Mouse (Mus musculus) liver, postnatal 0 days (tissue): ENCODE data around the gene Dync2li1. TPM values are rescaled to one million over a fixed set of nuclear protein-coding genes. Genes with fewer than 3 reads are reported as not detected.

ENCODE experiments used
- ATAC-seq: fragments of 200-750 bp; cut with Nextera tagmentation; 2 replicates; pipeline ENCODE4 v1.8.0; 2017; ENCODE audit warnings: mild to moderate bottlenecking, moderate library complexity
- DNase-seq: peaks from one replicate; pipeline ENCODE4 v3.0.0-alpha.2; 2016
- H3K27ac ChIP-seq: fragments of 300-500 bp; sonication (generic); 2 replicates; pipeline ENCODE4 v1.5.1; 2014; ENCODE audit warnings: antibody characterized with exemption, moderate library complexity, mild to moderate bottlenecking, low read depth
- H3K27me3 ChIP-seq: fragments of 300-500 bp; sonication (generic); 2 replicates; pipeline ENCODE4 v1.6.1; 2014; ENCODE audit warnings: low read length, control low read depth, mixed read lengths; ENCODE audit not compliant: insufficient read depth
- H3K36me3 ChIP-seq: fragments of 300-500 bp; sonication (generic); replicated peaks from 2 replicates; pipeline ENCODE4 v1.6.1; 2014; ENCODE audit warnings: mild to moderate bottlenecking, control low read depth, low read length, moderate library complexity, mixed read lengths; ENCODE audit not compliant: insufficient read depth
- H3K4me1 ChIP-seq: fragments of 300-500 bp; sonication (generic); 2 replicates; pipeline ENCODE4 v1.6.1; 2014; ENCODE audit warnings: antibody characterized with exemption, mild to moderate bottlenecking, control low read depth; ENCODE audit not compliant: insufficient read depth
- H3K4me2 ChIP-seq: fragments of 300-500 bp; sonication (generic); 2 replicates; pipeline ENCODE4 v1.6.1; 2014; ENCODE audit warnings: low read depth, mild to moderate bottlenecking, low read length, moderate library complexity, mixed read lengths
- H3K4me3 ChIP-seq: fragments of 300-500 bp; sonication (generic); 2 replicates; pipeline ENCODE4 v1.5.1; 2014; ENCODE audit warnings: low read depth, low read length
- H3K9ac ChIP-seq: fragments of 300-500 bp; sonication (generic); replicated peaks from 2 replicates; pipeline ENCODE4 v1.6.1; 2014; ENCODE audit warnings: mild to moderate bottlenecking, moderate library complexity
- H3K9me3 ChIP-seq: fragments of 300-500 bp; sonication (generic); 2 replicates; pipeline ENCODE4 v1.6.1; 2016; ENCODE audit warnings: mild to moderate bottlenecking, control low read depth, low read length, mixed read lengths
- CTCF ChIP-seq: sonication (generic); IDR thresholded peaks from 2 replicates; pipeline ENCODE4 v1.5.1; 2016; ENCODE audit warnings: antibody characterized with exemption, low read depth
- EP300 ChIP-seq: IDR thresholded peaks from 2 replicates; pipeline ENCODE4 v1.6.1; 2016; ENCODE audit warnings: antibody characterized with exemption, low read depth, mild to moderate bottlenecking
- WGBS: fragments of 180-500 bp; shearing (Covaris S2); extraction: QIAGEN DNeasy Blood & Tissue Kit; methylation state at CpG from one replicate; pipeline ENCODE4 v1.1.7; 2014; ENCODE audit not compliant: insufficient replicate concordance; 5-methylcytosine and 5-hydroxymethylcytosine counted together
- polyA plus RNA-seq: library from polyadenylated mRNA; unstranded; fragments of >200 nt; fragmentation: Nextera tagmentation; extraction: Ambion mirVana; gene quantifications from 2 replicates; pipeline ENCODE4 v1.2.1, GENCODE M21; 2015

Gene Dync2li1
- polyA plus RNA-seq, 1 experiment from 2014 or later: 2.4 TPM

GRCm38 (mm10) chr17:84657422-84657732 lies 31.1 kb downstream of the Dync2li1 start:
- Histone ChIP-seq H3K27ac (no peak overlapping the region), H3K36me3 (no peaks in the 10 kb centered on the region), H3K9me3 (no peaks in the 10 kb centered on the region), H3K4me2 (no peak overlapping the region), H3K4me1 (no peaks in the 10 kb centered on the region; the same call in 1 of the 2 replicates), H3K4me3 (no peak overlapping the region), H3K27me3 (no peaks in the 10 kb centered on the region), H3K9ac (no peak overlapping the region)
- DNase-seq (no peak), ATAC-seq (no peak)
- 79% methylated on average over 3 of the region's 3 CpGs for WGBS
- no peak for TF ChIP-seq CTCF
- no peak for TF ChIP-seq EP300

GRCm38 (mm10) chr17:84657782-84658181 lies 31.5 kb downstream of the Dync2li1 start:
- no peak for ATAC-seq
- WGBS: 75% methylated on average over 7 of the region's 7 CpGs
- Histone ChIP-seq H3K4me2 (no peak overlapping the region), H3K4me1 (no peaks in the 10 kb centered on the region; the same call in 1 of the 2 replicates), H3K27me3 (no peaks in the 10 kb centered on the region), H3K27ac (no peak overlapping the region), H3K9ac (no peak overlapping the region), H3K4me3 (no peak overlapping the region), H3K9me3 (no peaks in the 10 kb centered on the region), H3K36me3 (no peaks in the 10 kb centered on the region)
- no peak for TF ChIP-seq CTCF
- TF ChIP-seq EP300: no peak
- DNase-seq: no peak

GRCm38 (mm10) chr17:84658195-84658594 lies 31.9 kb downstream of the Dync2li1 start:
- Histone ChIP-seq H3K27me3 (no peaks in the 10 kb centered on the region), H3K4me3 (no peak overlapping the region), H3K4me1 (no peaks in the 10 kb centered on the region; the same call in 1 of the 2 replicates), H3K36me3 (no peaks in the 10 kb centered on the region), H3K9me3 (no peaks in the 10 kb centered on the region), H3K9ac (no peak overlapping the region), H3K4me2 (no peak overlapping the region), H3K27ac (no peak overlapping the region)
- ATAC-seq (no peak), DNase-seq (no peak)
- 53% methylated on average over 5 of the region's 5 CpGs for WGBS
- TF ChIP-seq CTCF (no peak), EP300 (no peak)

GRCm38 (mm10) chr17:84658951-84659350 lies 32.7 kb downstream of the Dync2li1 start:
- 77% methylated on average over 8 of the region's 8 CpGs for WGBS
- Histone ChIP-seq H3K27ac (no peak overlapping the region), H3K9ac (no peak overlapping the region), H3K9me3 (no peaks in the 10 kb centered on the region), H3K36me3 (no peaks in the 10 kb centered on the region), H3K4me1 (no peaks in the 10 kb centered on the region; the same call in 1 of the 2 replicates), H3K27me3 (no peaks in the 10 kb centered on the region), H3K4me2 (no peak overlapping the region), H3K4me3 (no peak overlapping the region)
- DNase-seq (no peak), ATAC-seq (no peak)
- no peak for TF ChIP-seq CTCF
- no peak for TF ChIP-seq EP300

- H3K4me2 ChIP-seq: no peak overlapping the region
- H3K4me3 ChIP-seq: no peak overlapping the region
- TF ChIP-seq EP300 (no peak), CTCF (no peak)
- H3K9ac ChIP-seq: no peak overlapping the region
- H3K27me3 ChIP-seq: no peaks in the 10 kb centered on the region
- H3K9me3 ChIP-seq: no peaks in the 10 kb centered on the region
- no peak for DNase-seq
- WGBS: 67% methylated on average over 10 of the region's 10 CpGs
- H3K4me1 ChIP-seq: no peaks in the 10 kb centered on the region
- no peaks in the 10 kb centered on the region for H3K36me3 ChIP-seq
- H3K27ac ChIP-seq: no peak overlapping the region
- ATAC-seq: no peak
Measured at GRCm38 (mm10) chr17:84665053-84665452, 38.8 kb downstream of the Dync2li1 start.

- no peaks in the 10 kb centered on the region for H3K4me1 ChIP-seq
- H3K27me3 ChIP-seq: no peaks in the 10 kb centered on the region
- no peak overlapping the region for H3K4me3 ChIP-seq
- no peaks in the 10 kb centered on the region for H3K9me3 ChIP-seq
- no peak for ATAC-seq
- no peak overlapping the region for H3K9ac ChIP-seq
- WGBS: 25% methylated on average over 9 of the region's 9 CpGs
- H3K36me3 ChIP-seq: no peaks in the 10 kb centered on the region
- no peak overlapping the region for H3K27ac ChIP-seq
- no peak for DNase-seq
- H3K4me2 ChIP-seq: no peak overlapping the region
- no peak for TF ChIP-seq EP300
- TF ChIP-seq CTCF: no peak
Measured at GRCm38 (mm10) chr17:84665691-84666090, 39.4 kb downstream of the Dync2li1 start.

GRCm38 (mm10) chr17:84667848-84668247 lies 41.6 kb downstream of the Dync2li1 start:
- ATAC-seq: 0 out of 2 replicates have a peak, but pooled peaks have one; percentile 23
- H3K27ac ChIP-seq: no peak overlapping the region
- no peak overlapping the region for H3K4me3 ChIP-seq
- H3K9ac ChIP-seq: no peak overlapping the region
- H3K27me3 ChIP-seq: no peaks in the 10 kb centered on the region
- no peak for DNase-seq
- 79% methylated on average over 3 of the region's 3 CpGs for WGBS
- 0 out of 2 replicates have a peak, but pooled peaks cover 3% of the 10 kb centered on the region for H3K4me1 ChIP-seq
- H3K4me2 ChIP-seq: no peak overlapping the region
- no peaks in the 10 kb centered on the region for H3K36me3 ChIP-seq
- no peaks in the 10 kb centered on the region for H3K9me3 ChIP-seq
- no peak for TF ChIP-seq CTCF
- TF ChIP-seq EP300: no peak
